Mouse (Mus musculus): ENCODE results near the gene Dynll1.
A peak's percentile ranks its signal among the peaks of the same experiment; 100 is the strongest.

The Dynll1 gene

GRCm38 (mm10) chr5:115300792-115301614 is at the start of gene Dynll1:
TSS of gene Dynll1 (minus strand) at chr5:115300999.
- DNase-seq (ENCODE audit: low read depth, low spot score), result peak; percentile 98

- no peak for DNase-seq (ENCODE audit: low read depth, low spot score)
Measured at GRCm38 (mm10) chr5:115349225-115349555, 48.4 kb upstream of the Dynll1 start.

- peak; percentile 99 for DNase-seq (ENCODE audit: low read depth, low spot score)
Measured at GRCm38 (mm10) chr5:115348546-115349224, 47.9 kb upstream of the Dynll1 start, which contains the start of gene Cox6a1. TSS of gene Cox6a1 (minus strand) at chr5:115348981.

- peak; percentile 87 for DNase-seq (ENCODE audit: low read depth, low spot score)
Measured at GRCm38 (mm10) chr5:115347564-115347963, 46.8 kb upstream of the Dynll1 start.

- DNase-seq (ENCODE audit: low read depth, low spot score), result no peak
Measured at GRCm38 (mm10) chr5:115341314-115342165, 40.7 kb upstream of the Dynll1 start.

- peak; percentile 91 for DNase-seq (ENCODE audit: low read depth, low spot score)
Measured at GRCm38 (mm10) chr5:115340577-115341313, 39.9 kb upstream of the Dynll1 start, which contains the start of the genes Gatc and Triap1. TSS of gene Gatc (minus strand) at chr5:115341178. TSS of gene Triap1 (plus strand) at chr5:115341225.

- DNase-seq (ENCODE audit: low read depth, low spot score), result no peak
Measured at GRCm38 (mm10) chr5:115340007-115340406, 39.2 kb upstream of the Dynll1 start.

GRCm38 (mm10) chr5:115333626-115334025 is 32.8 kb upstream of the Dynll1 start:
- DNase-seq (ENCODE audit: low read depth, low spot score), result no peak

GRCm38 (mm10) chr5:115330955-115331354 is 30.2 kb upstream of the Dynll1 start:
- no peak for DNase-seq (ENCODE audit: low read depth, low spot score)

GRCm38 (mm10) chr5:115327610-115328548 is 27.1 kb upstream of the Dynll1 start:
- no peak for DNase-seq (ENCODE audit: low read depth, low spot score)

GRCm38 (mm10) chr5:115326875-115327609 is 26.2 kb upstream of the Dynll1 start, which contains the start of gene Srsf9:
TSS of gene Srsf9 (plus strand) at chr5:115327177.
- DNase-seq (ENCODE audit: low read depth, low spot score), result peak; percentile 95

GRCm38 (mm10) chr5:115326256-115326831 is 25.5 kb upstream of the Dynll1 start:
- no peak for DNase-seq (ENCODE audit: low read depth, low spot score)

- peak; percentile 47 for DNase-seq (ENCODE audit: low read depth, low spot score)
Measured at GRCm38 (mm10) chr5:115319004-115319940, 18.5 kb upstream of the Dynll1 start.

GRCm38 (mm10) chr5:115317645-115318328 is 17.0 kb upstream of the Dynll1 start:
- DNase-seq (ENCODE audit: low read depth, low spot score), result no peak

- DNase-seq (ENCODE audit: low read depth, low spot score), result no peak
Measured at GRCm38 (mm10) chr5:115316968-115317644, 16.3 kb upstream of the Dynll1 start.

GRCm38 (mm10) chr5:115313668-115313943 is 12.8 kb upstream of the Dynll1 start:
- peak; percentile 52 for DNase-seq (ENCODE audit: low read depth, low spot score)

Data from CD4-positive helper T cell, adult 2 months (primary cell).